Mouse (Mus musculus) layer of hippocampus, adult 18-20 months (tissue): ENCODE measurements around the gene Alg5. TPM values are rescaled to one million over a fixed set of nuclear protein-coding genes. Genes with fewer than 3 reads are reported as not detected.
"Not testable (repeated sequence)": the region's sequence is repeated elsewhere in the genome, so short reads cannot be mapped to it uniquely, and the experiment has no call there.

Experiments used
- DNase-seq, 2 experiments: peaks; one replicate each; pipeline ENCODE4 v3.0.0; 2022; ENCODE audit warnings: low spot score in 2 of 2
- long read RNA-seq: library from polyadenylated mRNA; stranded (forward); transcript quantifications from one replicate; pipeline ENCODE4 v2.0.0, GENCODE M21; 2021
- total RNA-seq, 2 experiments: library from RNA; stranded (reverse); gene quantifications; 2 replicates each; pipeline ENCODE4 v1.2.3; 2021

The Alg5 gene
- 10 to 100 TPM; 19.9 to 23.1 TPM for total RNA-seq
- long read RNA-seq, transcript Alg5-201 (10 exons, 1,471 nt) = major isoform, 31 of 46 reads
- long read RNA-seq, partial matches to known transcripts = 2 of 46 reads
- long read RNA-seq, other reads (novel, unspliced or antisense) = 11 of 46 reads

GRCm38 (mm10) chr3:54735247-54736046 is at the start of gene Alg5, which contains the start of gene Exosc8:
Gene Alg5 (plus strand): TSS chr3:54735539.
Gene Exosc8 (minus strand): TSS chr3:54735393.
- peak; percentile 87 to 93 for DNase-seq

GRCm38 (mm10) chr3:54687245-54687644 is 48.1 kb upstream of the Alg5 start:
- DNase-seq = no peak

GRCm38 (mm10) chr3:54689091-54689490 is 46.2 kb upstream of the Alg5 start:
- peak in 1 of 2 experiments; percentile 13 for DNase-seq

GRCm38 (mm10) chr3:54692202-54693055 is 42.9 kb upstream of the Alg5 start, which contains the start of gene Supt20:
Gene Supt20 (plus strand): TSS chr3:54692807.
- DNase-seq = peak; percentile 88 to 94

GRCm38 (mm10) chr3:54693056-54693415 is 42.3 kb upstream of the Alg5 start:
- DNase-seq = no peak

GRCm38 (mm10) chr3:54699759-54700301 is 35.5 kb upstream of the Alg5 start:
- DNase-seq = no peak

GRCm38 (mm10) chr3:54704106-54704505 is 31.2 kb upstream of the Alg5 start:
- not testable (repeated sequence) for DNase-seq

GRCm38 (mm10) chr3:54708972-54709371 is 26.4 kb upstream of the Alg5 start:
- DNase-seq = no peak

GRCm38 (mm10) chr3:54714253-54714652 is 21.1 kb upstream of the Alg5 start, which contains the start of gene Gm21958:
Gene Gm21958 (minus strand): TSS chr3:54714353.
- DNase-seq = no peak

- DNase-seq = peak in 1 of 2 experiments; percentile 38
These were observed 19.9 kb upstream of the Alg5 start for GRCm38 (mm10) chr3:54715461-54715860.

- no peak for DNase-seq
These were observed 18.0 kb upstream of the Alg5 start for GRCm38 (mm10) chr3:54717348-54717747.

GRCm38 (mm10) chr3:54718947-54719346 is 16.4 kb upstream of the Alg5 start:
- no peak for DNase-seq

- DNase-seq = no peak
These were observed 11.4 kb upstream of the Alg5 start for GRCm38 (mm10) chr3:54723741-54724500.

GRCm38 (mm10) chr3:54725344-54725743 is 10.0 kb upstream of the Alg5 start:
- no peak for DNase-seq

- no peak for DNase-seq
These were observed 7.8 kb upstream of the Alg5 start for GRCm38 (mm10) chr3:54727588-54727987.

- no peak for DNase-seq
These were observed 7.2 kb upstream of the Alg5 start for GRCm38 (mm10) chr3:54728100-54728499.

- DNase-seq = no peak
These were observed 3.7 kb upstream of the Alg5 start for GRCm38 (mm10) chr3:54731626-54732150.

GRCm38 (mm10) chr3:54732371-54732770 is 3.0 kb upstream of the Alg5 start:
- DNase-seq = no peak

- peak; percentile 82 to 93 for DNase-seq
These were observed 710 bp upstream of the Alg5 start for GRCm38 (mm10) chr3:54734411-54735246.
